Mouse (Mus musculus): Measurements from ENCODE around the gene Smbd1. TPM values are rescaled to one million over a fixed set of nuclear protein-coding genes. Genes with fewer than 3 reads are reported as not detected.

Gene Smbd1
- not detected in 2 replicates for polyA plus RNA-seq (2014; fragmentation: Nextera tagmentation; extraction: Ambion mirVana)

DNA sequence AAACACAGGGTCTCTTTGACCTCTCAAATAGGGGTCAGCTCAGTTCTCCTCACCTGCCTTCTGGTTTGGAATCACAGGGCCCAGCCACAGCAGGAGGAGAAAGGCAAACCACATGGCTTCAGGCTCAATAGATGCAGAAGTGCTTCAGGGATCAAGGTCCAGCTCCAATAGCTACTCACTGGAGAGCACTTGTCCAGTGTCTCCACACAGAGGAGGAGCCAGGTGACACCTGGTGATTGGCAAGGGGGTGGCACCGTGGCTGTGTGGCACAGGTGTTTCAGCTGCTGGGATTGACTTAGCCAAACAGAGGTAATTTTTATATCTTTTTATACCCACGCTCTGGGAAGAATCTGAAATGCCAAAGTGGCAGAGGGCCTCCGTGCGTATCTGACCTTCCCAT lies at the start of gene Smbd1:
TSS of gene Smbd1 (minus strand) at position 157 of the 400 bp plus-strand sequence.
- no peak within 1 kb of the TSS for H3K27ac ChIP-seq
- no peaks in the 10 kb centered on the region for H3K36me3 ChIP-seq (replicated peaks; ENCODE audit: control insufficient read depth, insufficient read depth)
- ATAC-seq (ENCODE audit: low FRiP score): no peak
- H3K9me3 ChIP-seq (ENCODE audit: control insufficient read depth, low read length): no peaks in the 10 kb centered on the region
- H3K27me3 ChIP-seq (ENCODE audit: control insufficient read depth, insufficient read depth, low read length): no peaks in the 10 kb centered on the region
- H3K9ac ChIP-seq: no peak within 1 kb of the TSS
- WGBS: 88% methylated on average over 4 of the region's 4 CpGs
- H3K4me2 ChIP-seq (replicated peaks): no peak within 1 kb of the TSS
- H3K4me3 ChIP-seq (replicated peaks; ENCODE audit: low read length): no peak within 1 kb of the TSS
- no peak for DNase-seq (ENCODE audit: low spot score)
- H3K4me1 ChIP-seq (replicated peaks; ENCODE audit: control insufficient read depth, insufficient read depth, low read length): peaks cover 10% of the 10 kb centered on the region; the same call in 1 of the 2 replicates

DNA sequence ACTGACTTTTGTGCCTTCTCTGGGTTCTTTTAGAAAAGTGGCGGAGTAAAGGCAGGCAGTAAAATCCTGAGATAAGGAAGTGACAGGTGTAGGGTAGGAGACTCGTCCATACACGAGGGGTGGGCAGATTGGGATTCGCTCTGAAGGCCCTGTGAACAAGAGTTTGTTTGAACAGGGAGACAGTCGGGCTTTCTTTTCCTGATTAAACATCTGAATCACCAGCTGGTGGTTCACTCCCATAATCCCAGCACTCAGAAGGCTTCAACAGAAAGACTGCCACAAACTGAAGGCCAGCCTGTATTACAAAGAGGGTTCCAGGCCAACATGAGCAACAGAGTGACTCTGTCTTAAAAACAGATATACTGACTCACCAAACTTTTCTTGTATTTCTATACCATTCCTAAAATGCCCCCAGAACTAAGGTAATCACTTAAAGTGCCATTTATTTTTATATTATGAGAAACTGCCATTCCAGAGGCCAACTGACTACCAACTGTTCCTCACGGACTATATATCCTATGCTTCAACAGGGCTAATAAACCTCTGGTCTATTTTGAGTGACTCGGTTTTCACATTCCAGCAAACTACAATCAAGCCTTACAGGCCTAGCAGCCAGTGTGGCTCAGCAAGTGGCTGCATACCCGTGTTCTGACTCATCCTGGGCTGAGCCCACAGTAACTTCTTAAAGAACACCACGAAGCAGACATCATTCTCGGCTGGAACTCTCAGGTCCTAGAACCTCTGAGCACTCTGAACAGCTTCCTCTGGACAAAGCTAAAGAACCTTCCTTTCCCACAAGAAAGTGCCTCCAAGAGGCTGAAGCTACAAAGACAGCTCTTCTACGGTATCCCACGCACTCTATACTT lies 48.7 kb upstream of the Smbd1 start:
- Histone ChIP-seq H3K4me1 (replicated peaks; ENCODE audit: control insufficient read depth, insufficient read depth, low read length) (no peaks in the 10 kb centered on the region), H3K27me3 (ENCODE audit: control insufficient read depth, insufficient read depth, low read length) (no peaks in the 10 kb centered on the region), H3K4me2 (replicated peaks) (no peak overlapping the region), H3K9ac (no peak overlapping the region), H3K4me3 (replicated peaks; ENCODE audit: low read length) (no peak overlapping the region), H3K9me3 (ENCODE audit: control insufficient read depth, low read length) (no peaks in the 10 kb centered on the region), H3K36me3 (replicated peaks; ENCODE audit: control insufficient read depth, insufficient read depth) (peaks cover 23% of the 10 kb centered on the region; the same call in 1 of the 2 replicates), H3K27ac (no peak overlapping the region)
- ATAC-seq (ENCODE audit: low FRiP score) (no peak), DNase-seq (ENCODE audit: low spot score) (no peak)
- WGBS: 78% methylated on average over 12 of the region's 12 CpGs

DNA sequence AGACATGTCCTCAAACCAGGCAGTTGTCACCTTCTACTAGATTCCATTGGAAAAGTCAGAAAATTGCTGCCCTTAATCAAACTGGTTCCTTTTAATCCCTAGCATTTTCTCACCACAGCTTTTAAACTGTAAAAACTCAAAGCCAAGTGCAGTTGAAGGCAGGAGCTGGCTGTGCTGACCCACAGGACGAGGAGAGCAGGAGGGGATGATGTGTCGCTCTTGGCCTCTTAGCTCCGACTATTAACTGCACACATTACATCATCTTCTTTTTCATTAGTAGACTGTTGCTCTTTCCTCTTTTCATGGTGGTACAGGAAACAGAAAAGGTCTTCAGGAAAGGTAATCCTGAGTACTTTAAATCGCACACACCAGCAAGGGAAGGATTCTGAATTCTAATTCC lies 48.1 kb upstream of the Smbd1 start:
- Histone ChIP-seq H3K4me2 (replicated peaks) (no peak overlapping the region), H3K4me3 (replicated peaks; ENCODE audit: low read length) (no peak overlapping the region), H3K36me3 (replicated peaks; ENCODE audit: control insufficient read depth, insufficient read depth) (peaks cover 24% of the 10 kb centered on the region), H3K27ac (no peak overlapping the region), H3K9me3 (ENCODE audit: control insufficient read depth, low read length) (no peaks in the 10 kb centered on the region), H3K4me1 (replicated peaks; ENCODE audit: control insufficient read depth, insufficient read depth, low read length) (no peaks in the 10 kb centered on the region), H3K27me3 (ENCODE audit: control insufficient read depth, insufficient read depth, low read length) (no peaks in the 10 kb centered on the region), H3K9ac (no peak overlapping the region)
- no peak for ATAC-seq (ENCODE audit: low FRiP score)
- WGBS: 84% methylated on average over 4 of the region's 4 CpGs
- DNase-seq (ENCODE audit: low spot score): no peak

DNA sequence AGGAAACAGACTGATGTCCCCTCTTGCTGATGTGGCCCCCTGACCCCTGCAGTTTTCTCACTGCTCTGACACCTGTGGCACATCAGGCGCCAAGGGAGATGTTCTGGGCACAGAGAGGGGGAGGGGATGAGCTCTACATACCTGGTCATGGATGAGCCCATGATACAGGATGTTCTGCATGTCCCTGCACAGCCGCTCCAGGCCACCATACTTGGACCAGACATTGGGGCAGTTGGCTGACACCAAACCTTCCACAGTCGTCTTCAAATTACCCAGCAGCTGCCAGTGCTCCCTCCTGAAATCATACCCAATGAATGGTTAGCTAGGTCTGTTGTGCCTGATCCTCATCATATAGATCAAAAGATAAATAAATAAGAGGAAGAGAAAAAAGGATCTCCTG lies 46.5 kb upstream of the Smbd1 start:
- no peak overlapping the region for H3K9ac ChIP-seq
- 94% methylated on average over 3 of the region's 3 CpGs for WGBS

DNA sequence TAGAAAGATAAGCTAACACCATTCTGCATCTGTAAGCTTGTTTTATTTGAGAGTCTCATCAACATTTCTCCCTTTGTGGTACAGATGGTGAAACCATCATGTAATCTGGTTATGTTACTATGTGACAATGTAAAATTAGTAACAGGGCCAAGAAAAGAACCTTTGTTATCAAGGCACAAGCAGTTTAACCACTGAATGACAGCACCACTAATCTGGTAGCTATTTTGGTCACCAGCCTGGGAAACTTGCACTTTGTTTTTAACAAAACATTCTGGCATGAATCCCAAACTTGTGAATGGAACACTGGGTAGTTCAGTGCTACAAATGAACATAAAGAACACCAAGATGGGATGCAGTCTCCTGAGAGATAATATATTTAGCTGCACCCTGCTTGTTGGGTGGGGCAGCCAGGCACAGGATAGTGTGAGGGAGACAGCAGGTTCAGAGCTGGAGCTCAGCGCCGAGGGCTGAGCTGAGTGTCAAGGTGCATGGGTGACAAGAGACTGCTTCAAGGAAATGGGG lies 43.8 kb upstream of the Smbd1 start:
- DNase-seq (ENCODE audit: low spot score): no peak
- no peak overlapping the region for H3K9ac ChIP-seq
- no peaks in the 10 kb centered on the region for H3K27me3 ChIP-seq (ENCODE audit: control insufficient read depth, insufficient read depth, low read length)
- H3K4me1 ChIP-seq (replicated peaks; ENCODE audit: control insufficient read depth, insufficient read depth, low read length): no peaks in the 10 kb centered on the region
- H3K4me2 ChIP-seq (replicated peaks): no peak overlapping the region
- no peak for ATAC-seq (ENCODE audit: low FRiP score)
- peaks cover 27% of the 10 kb centered on the region for H3K36me3 ChIP-seq (replicated peaks; ENCODE audit: control insufficient read depth, insufficient read depth)
- no peaks in the 10 kb centered on the region for H3K9me3 ChIP-seq (ENCODE audit: control insufficient read depth, low read length)
- H3K4me3 ChIP-seq (replicated peaks; ENCODE audit: low read length): no peak overlapping the region
- H3K27ac ChIP-seq: no peak overlapping the region
- WGBS: 64% methylated on average over 2 of the region's 2 CpGs

More for the DNA sequence above, 46.5 kb upstream of the Smbd1 start:
- DNase-seq (ENCODE audit: low spot score) (no peak), ATAC-seq (ENCODE audit: low FRiP score) (no peak)
- H3K4me1 ChIP-seq (replicated peaks; ENCODE audit: control insufficient read depth, insufficient read depth, low read length): no peaks in the 10 kb centered on the region
- H3K36me3 ChIP-seq (replicated peaks; ENCODE audit: control insufficient read depth, insufficient read depth): peaks cover 29% of the 10 kb centered on the region
- no peak overlapping the region for H3K4me2 ChIP-seq (replicated peaks)
- no peak overlapping the region for H3K27ac ChIP-seq
- H3K9me3 ChIP-seq (ENCODE audit: control insufficient read depth, low read length): no peaks in the 10 kb centered on the region
- H3K27me3 ChIP-seq (ENCODE audit: control insufficient read depth, insufficient read depth, low read length): no peaks in the 10 kb centered on the region
- no peak overlapping the region for H3K4me3 ChIP-seq (replicated peaks; ENCODE audit: low read length)

DNA sequence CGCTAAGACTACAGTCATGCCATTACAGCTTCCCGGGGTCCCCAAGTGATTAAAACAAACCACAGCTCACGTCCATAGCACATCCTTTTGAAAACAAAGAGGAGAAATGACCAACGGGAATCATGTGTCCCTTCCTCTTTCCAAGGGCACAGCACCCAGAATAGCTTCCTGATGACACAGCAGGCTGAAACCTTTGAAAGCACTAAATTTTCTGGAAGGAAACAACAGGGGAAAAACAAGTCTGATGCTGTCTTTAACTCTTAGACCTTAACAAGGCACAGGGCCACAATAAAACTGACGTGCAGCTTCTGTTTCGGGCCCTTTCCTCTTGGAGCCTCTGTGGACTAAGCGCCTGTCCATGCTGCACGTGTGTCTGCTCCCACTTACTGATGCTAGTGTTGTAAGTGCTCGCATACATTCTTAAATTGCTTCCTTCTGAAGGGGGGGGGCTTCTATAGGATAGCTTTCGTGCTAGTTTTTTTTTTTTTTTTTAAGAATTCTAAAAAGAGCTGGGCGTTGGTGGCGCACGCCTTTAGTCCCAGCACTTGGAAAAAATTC lies 43.3 kb upstream of the Smbd1 start:
- 83% methylated on average over 13 of the region's 13 CpGs for WGBS
- Histone ChIP-seq H3K9me3 (ENCODE audit: control insufficient read depth, low read length) (no peaks in the 10 kb centered on the region), H3K9ac (no peak overlapping the region), H3K4me3 (replicated peaks; ENCODE audit: low read length) (no peak overlapping the region), H3K27me3 (ENCODE audit: control insufficient read depth, insufficient read depth, low read length) (no peaks in the 10 kb centered on the region), H3K4me2 (replicated peaks) (no peak overlapping the region), H3K27ac (no peak overlapping the region), H3K4me1 (replicated peaks; ENCODE audit: control insufficient read depth, insufficient read depth, low read length) (no peaks in the 10 kb centered on the region), H3K36me3 (replicated peaks; ENCODE audit: control insufficient read depth, insufficient read depth) (peaks cover 32% of the 10 kb centered on the region)
- no peak for ATAC-seq (ENCODE audit: low FRiP score)
- no peak for DNase-seq (ENCODE audit: low spot score)

DNA sequence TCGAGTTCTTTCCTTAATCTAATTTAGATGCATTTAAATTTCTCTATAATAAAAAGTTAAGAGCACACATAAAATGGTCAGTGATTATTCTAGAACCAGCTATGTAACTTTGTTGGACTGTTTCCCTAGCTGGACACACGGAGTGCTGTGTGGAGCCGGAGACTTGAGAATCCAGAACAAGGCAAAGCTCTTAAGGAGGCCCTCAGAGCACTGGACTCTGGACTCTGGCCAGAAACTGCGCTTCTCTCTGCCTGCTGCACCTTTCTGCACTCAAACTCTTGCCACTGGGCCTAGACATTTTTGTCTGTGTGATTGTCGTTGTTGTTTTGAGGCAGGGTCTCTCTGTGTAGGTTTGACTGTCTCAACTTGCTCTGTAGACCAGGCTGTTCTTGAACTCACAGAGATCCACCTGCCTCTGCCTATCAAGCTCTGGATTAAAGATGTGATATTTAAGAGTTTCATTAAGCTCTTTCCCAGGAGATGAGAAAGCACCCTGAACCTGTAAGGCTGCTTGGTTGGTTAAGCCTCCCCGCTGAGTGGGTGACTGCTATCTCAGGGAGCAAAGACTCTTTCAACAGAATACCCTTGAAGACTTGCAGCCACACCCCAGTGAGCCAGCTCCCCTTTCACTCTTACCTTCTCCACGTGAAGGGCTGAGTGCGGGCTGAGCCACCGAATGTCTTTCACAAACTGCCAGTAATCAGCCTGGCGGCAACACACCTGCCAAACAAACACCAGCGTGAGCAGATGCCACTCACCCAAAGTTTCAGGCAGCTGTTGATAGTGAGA lies 39.0 kb upstream of the Smbd1 start:
- DNase-seq (ENCODE audit: low spot score): no peak
- Histone ChIP-seq H3K27ac (no peak overlapping the region), H3K27me3 (ENCODE audit: control insufficient read depth, insufficient read depth, low read length) (no peaks in the 10 kb centered on the region), H3K4me2 (replicated peaks) (no peak overlapping the region), H3K36me3 (replicated peaks; ENCODE audit: control insufficient read depth, insufficient read depth) (peaks cover 61% of the 10 kb centered on the region), H3K9ac (no peak overlapping the region), H3K4me1 (replicated peaks; ENCODE audit: control insufficient read depth, insufficient read depth, low read length) (no peaks in the 10 kb centered on the region), H3K4me3 (replicated peaks; ENCODE audit: low read length) (no peak overlapping the region), H3K9me3 (ENCODE audit: control insufficient read depth, low read length) (no peaks in the 10 kb centered on the region)
- no peak for ATAC-seq (ENCODE audit: low FRiP score)
- 94% methylated on average over 11 of the region's 11 CpGs for WGBS

DNA sequence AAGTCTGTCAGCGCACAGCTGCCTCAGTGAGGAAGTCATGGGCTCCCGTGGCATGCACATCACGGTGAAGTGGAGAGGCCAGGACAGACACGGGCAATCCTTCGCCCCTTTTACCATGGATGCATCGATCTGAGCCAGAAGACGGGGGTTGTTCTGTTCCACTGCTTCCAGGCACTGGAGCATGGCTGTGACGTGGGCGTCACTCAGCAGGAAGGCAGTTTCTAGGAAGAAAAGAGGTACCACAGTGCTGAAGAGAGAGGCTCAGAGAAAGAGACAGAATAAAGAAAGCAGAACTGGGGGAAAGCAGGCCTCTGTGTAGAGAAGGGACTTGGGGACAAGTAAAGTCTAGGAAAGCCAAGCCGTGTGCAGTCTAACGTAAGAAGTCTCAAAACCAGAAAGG lies 36.8 kb upstream of the Smbd1 start:
- Histone ChIP-seq H3K4me3 (replicated peaks; ENCODE audit: low read length) (no peak overlapping the region), H3K27me3 (ENCODE audit: control insufficient read depth, insufficient read depth, low read length) (no peaks in the 10 kb centered on the region), H3K4me2 (replicated peaks) (no peak overlapping the region), H3K36me3 (replicated peaks; ENCODE audit: control insufficient read depth, insufficient read depth) (peaks cover 74% of the 10 kb centered on the region), H3K9me3 (ENCODE audit: control insufficient read depth, low read length) (no peaks in the 10 kb centered on the region), H3K4me1 (replicated peaks; ENCODE audit: control insufficient read depth, insufficient read depth, low read length) (no peaks in the 10 kb centered on the region), H3K27ac (no peak overlapping the region), H3K9ac (no peak overlapping the region)
- ATAC-seq (ENCODE audit: low FRiP score) (no peak), DNase-seq (ENCODE audit: low spot score) (no peak)
- WGBS: 90% methylated on average over 11 of the region's 11 CpGs

DNA sequence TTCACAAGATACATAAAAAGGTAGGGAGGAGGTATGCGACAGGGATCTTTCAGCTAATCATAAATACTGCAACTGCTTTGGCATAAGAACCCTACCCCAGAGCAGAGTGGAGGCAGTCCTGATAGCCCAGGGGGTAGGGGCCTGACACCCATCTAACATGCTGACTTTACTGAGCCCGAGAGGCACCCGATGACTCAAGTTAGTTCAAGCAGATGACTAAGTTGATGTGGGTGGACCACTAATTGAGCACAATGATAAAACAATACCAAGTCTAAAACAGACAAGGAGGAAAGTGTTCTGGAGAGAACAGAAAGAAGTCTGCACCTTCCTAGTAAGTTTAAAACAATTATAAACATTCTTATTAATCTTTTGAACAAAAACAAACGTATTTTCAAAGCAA lies 21.2 kb upstream of the Smbd1 start:
- peaks cover 67% of the 10 kb centered on the region for H3K36me3 ChIP-seq (replicated peaks; ENCODE audit: control insufficient read depth, insufficient read depth)
- 91% methylated on average over 4 of the region's 4 CpGs for WGBS
- no peak overlapping the region for H3K4me3 ChIP-seq (replicated peaks; ENCODE audit: low read length)
- no peak overlapping the region for H3K27ac ChIP-seq
- DNase-seq (ENCODE audit: low spot score) (no peak), ATAC-seq (ENCODE audit: low FRiP score) (no peak)
- H3K4me2 ChIP-seq (replicated peaks): no peak overlapping the region
- no peaks in the 10 kb centered on the region for H3K4me1 ChIP-seq (replicated peaks; ENCODE audit: control insufficient read depth, insufficient read depth, low read length)
- H3K27me3 ChIP-seq (ENCODE audit: control insufficient read depth, insufficient read depth, low read length): no peaks in the 10 kb centered on the region
- no peak overlapping the region for H3K9ac ChIP-seq
- no peaks in the 10 kb centered on the region for H3K9me3 ChIP-seq (ENCODE audit: control insufficient read depth, low read length)

Measured in hindbrain, embryonic 14.5 days (tissue).